Mouse (Mus musculus): ENCODE data around the gene Hyal2. TPM values are rescaled to one million over a fixed set of nuclear protein-coding genes. Genes with fewer than 3 reads are reported as not detected.

The Hyal2 gene
- polyA plus RNA-seq, 1 experiment: 39.8 TPM

GRCm38 (mm10) chr9:107533791-107534407, 33.8 kb upstream of the Hyal2 start, which contains the start of gene Tmem115:
Gene Tmem115 (plus strand): TSS chr9:107533945.
- peak within 1 kb of the TSS; percentile 59 for H3K4me3 ChIP-seq (ENCODE audit: control insufficient read depth, insufficient read depth, low read length)
- peaks cover 32% of the 10 kb centered on the region for H3K4me1 ChIP-seq (replicated peaks; ENCODE audit: control insufficient read depth, insufficient read depth, low read length)
- DNase-seq: peak; percentile 89
- TF ChIP-seq CTCF (IDR thresholded peaks at IDR 0.05; ENCODE audit: borderline replicate concordance, control insufficient read depth, extremely low read depth, insufficient read depth, low read length, poor library complexity) (peak; percentile 44; the same call in 1 of the 2 replicates), POLR2A (IDR thresholded peaks at IDR 0.05; ENCODE audit: control insufficient read depth, extremely low read depth, insufficient read depth, low read length, poor library complexity) (peak; percentile 71; the same call in 1 of the 2 replicates)
- no peak within 1 kb of the TSS for H3K27ac ChIP-seq (ENCODE audit: control insufficient read depth, insufficient read depth, low read length)
- H3K36me3 ChIP-seq (ENCODE audit: control insufficient read depth, insufficient read depth, low read length): peaks cover 12% of the 10 kb centered on the region
- under 1% methylated on average over 48 of the region's 48 CpGs for WGBS
- H3K27me3 ChIP-seq (ENCODE audit: control insufficient read depth, insufficient read depth, low read length): no peaks in the 10 kb centered on the region

- Histone ChIP-seq H3K4me1 (replicated peaks; ENCODE audit: control insufficient read depth, insufficient read depth, low read length) (peaks cover 32% of the 10 kb centered on the region), H3K27ac (ENCODE audit: control insufficient read depth, insufficient read depth, low read length) (no peak overlapping the region), H3K27me3 (ENCODE audit: control insufficient read depth, insufficient read depth, low read length) (no peaks in the 10 kb centered on the region), H3K36me3 (ENCODE audit: control insufficient read depth, insufficient read depth, low read length) (peaks cover 17% of the 10 kb centered on the region), H3K4me3 (ENCODE audit: control insufficient read depth, insufficient read depth, low read length) (peak overlapping the region; percentile 59)
- peak; percentile 33 for DNase-seq
- under 1% methylated on average over 40 of the region's 40 CpGs for WGBS
- no peak for TF ChIP-seq CTCF (IDR thresholded peaks at IDR 0.05; ENCODE audit: borderline replicate concordance, control insufficient read depth, extremely low read depth, insufficient read depth, low read length, poor library complexity)
- TF ChIP-seq POLR2A (IDR thresholded peaks at IDR 0.05; ENCODE audit: control insufficient read depth, extremely low read depth, insufficient read depth, low read length, poor library complexity): no peak
These were observed 33.1 kb upstream of the Hyal2 start for GRCm38 (mm10) chr9:107534408-107535202.

- no peak overlapping the region for H3K27ac ChIP-seq (ENCODE audit: control insufficient read depth, insufficient read depth, low read length)
These were observed 29.5 kb upstream of the Hyal2 start for GRCm38 (mm10) chr9:107538231-107538630.

GRCm38 (mm10) chr9:107538711-107539110, 29.0 kb upstream of the Hyal2 start:
- Histone ChIP-seq H3K4me3 (ENCODE audit: control insufficient read depth, insufficient read depth, low read length) (no peak overlapping the region), H3K27ac (ENCODE audit: control insufficient read depth, insufficient read depth, low read length) (no peak overlapping the region), H3K4me1 (replicated peaks; ENCODE audit: control insufficient read depth, insufficient read depth, low read length) (peaks cover 45% of the 10 kb centered on the region), H3K27me3 (ENCODE audit: control insufficient read depth, insufficient read depth, low read length) (no peaks in the 10 kb centered on the region), H3K36me3 (ENCODE audit: control insufficient read depth, insufficient read depth, low read length) (peaks cover 17% of the 10 kb centered on the region)
- TF ChIP-seq POLR2A (IDR thresholded peaks at IDR 0.05; ENCODE audit: control insufficient read depth, extremely low read depth, insufficient read depth, low read length, poor library complexity): no peak
- no peak for TF ChIP-seq CTCF (IDR thresholded peaks at IDR 0.05; ENCODE audit: borderline replicate concordance, control insufficient read depth, extremely low read depth, insufficient read depth, low read length, poor library complexity)
- WGBS: 96% methylated on average over 3 of the region's 3 CpGs
- DNase-seq: no peak

More at GRCm38 (mm10) chr9:107538231-107538630, 29.5 kb upstream of the Hyal2 start:
- WGBS: 97% methylated on average over 7 of the region's 7 CpGs
- Histone ChIP-seq H3K4me3 (ENCODE audit: control insufficient read depth, insufficient read depth, low read length) (no peak overlapping the region), H3K4me1 (replicated peaks; ENCODE audit: control insufficient read depth, insufficient read depth, low read length) (peaks cover 45% of the 10 kb centered on the region), H3K27me3 (ENCODE audit: control insufficient read depth, insufficient read depth, low read length) (no peaks in the 10 kb centered on the region), H3K36me3 (ENCODE audit: control insufficient read depth, insufficient read depth, low read length) (peaks cover 17% of the 10 kb centered on the region)
- no peak for DNase-seq
- TF ChIP-seq POLR2A (IDR thresholded peaks at IDR 0.05; ENCODE audit: control insufficient read depth, extremely low read depth, insufficient read depth, low read length, poor library complexity): no peak
- TF ChIP-seq CTCF (IDR thresholded peaks at IDR 0.05; ENCODE audit: borderline replicate concordance, control insufficient read depth, extremely low read depth, insufficient read depth, low read length, poor library complexity): no peak

GRCm38 (mm10) chr9:107539940-107540339, 27.8 kb upstream of the Hyal2 start:
- peaks cover 39% of the 10 kb centered on the region for H3K4me1 ChIP-seq (replicated peaks; ENCODE audit: control insufficient read depth, insufficient read depth, low read length)

GRCm38 (mm10) chr9:107540420-107540819, 27.3 kb upstream of the Hyal2 start:
- H3K27me3 ChIP-seq (ENCODE audit: control insufficient read depth, insufficient read depth, low read length): no peaks in the 10 kb centered on the region
- 87% methylated on average over 4 of the region's 4 CpGs for WGBS

More at GRCm38 (mm10) chr9:107539940-107540339, 27.8 kb upstream of the Hyal2 start:
- TF ChIP-seq POLR2A (IDR thresholded peaks at IDR 0.05; ENCODE audit: control insufficient read depth, extremely low read depth, insufficient read depth, low read length, poor library complexity) (no peak), CTCF (IDR thresholded peaks at IDR 0.05; ENCODE audit: borderline replicate concordance, control insufficient read depth, extremely low read depth, insufficient read depth, low read length, poor library complexity) (no peak)
- no peak for DNase-seq
- no peak overlapping the region for H3K4me3 ChIP-seq (ENCODE audit: control insufficient read depth, insufficient read depth, low read length)
- no peaks in the 10 kb centered on the region for H3K27me3 ChIP-seq (ENCODE audit: control insufficient read depth, insufficient read depth, low read length)
- no peak overlapping the region for H3K27ac ChIP-seq (ENCODE audit: control insufficient read depth, insufficient read depth, low read length)
- 96% methylated on average over 8 of the region's 8 CpGs for WGBS
- peaks cover 17% of the 10 kb centered on the region for H3K36me3 ChIP-seq (ENCODE audit: control insufficient read depth, insufficient read depth, low read length)

More at GRCm38 (mm10) chr9:107540420-107540819, 27.3 kb upstream of the Hyal2 start:
- Histone ChIP-seq H3K4me3 (ENCODE audit: control insufficient read depth, insufficient read depth, low read length) (no peak overlapping the region), H3K4me1 (replicated peaks; ENCODE audit: control insufficient read depth, insufficient read depth, low read length) (peaks cover 34% of the 10 kb centered on the region), H3K27ac (ENCODE audit: control insufficient read depth, insufficient read depth, low read length) (no peak overlapping the region), H3K36me3 (ENCODE audit: control insufficient read depth, insufficient read depth, low read length) (peaks cover 17% of the 10 kb centered on the region)
- no peak for DNase-seq
- TF ChIP-seq POLR2A (IDR thresholded peaks at IDR 0.05; ENCODE audit: control insufficient read depth, extremely low read depth, insufficient read depth, low read length, poor library complexity) (no peak), CTCF (IDR thresholded peaks at IDR 0.05; ENCODE audit: borderline replicate concordance, control insufficient read depth, extremely low read depth, insufficient read depth, low read length, poor library complexity) (no peak)

All from thymus, adult 2 months (tissue).